Mouse (Mus musculus) CH12.LX (cell line): ENCODE results near the gene Ghr. TPM values are rescaled to one million over a fixed set of nuclear protein-coding genes. Genes with fewer than 3 reads are reported as not detected.

Experiments used
- DNase-seq: peaks from one replicate; pipeline ENCODE4 v3.0.0-alpha.2; 2013; ENCODE audit errors: extremely low read depth
- H3K27ac ChIP-seq: 2 replicates; pipeline ENCODE4 v1.5.1; 2012; ENCODE audit warnings: low read depth, mild to moderate bottlenecking, control low read depth, moderate library complexity; ENCODE audit not compliant: insufficient read depth
- H3K27me3 ChIP-seq: replicated peaks from 2 replicates; pipeline ENCODE3; 2012; ENCODE audit warnings: inconsistent platforms
- H3K36me3 ChIP-seq, 2 experiments: replicated peaks in 1 of 2; 2 replicates each; pipeline versions ENCODE3 to v1.6.1; 2012; ENCODE audit warnings: inconsistent platforms in 1 of 2, low read length in 1 of 2, mild to moderate bottlenecking in 1 of 2, mixed read lengths in 1 of 2, moderate library complexity in 1 of 2; ENCODE audit not compliant: control insufficient read depth in 1 of 2, insufficient read depth in 1 of 2
- H3K4me1 ChIP-seq, 2 experiments: 2 replicates each; pipeline ENCODE4 v1.6.1; 2012; ENCODE audit warnings: inconsistent platforms in 1 of 2, moderate library complexity in 1 of 2; ENCODE audit not compliant: insufficient read depth in 2 of 2, control insufficient read depth in 1 of 2
- H3K4me2 ChIP-seq: 2 replicates; pipeline ENCODE4 v1.6.1; 2012; ENCODE audit warnings: low read depth, mild to moderate bottlenecking, control low read depth; ENCODE audit not compliant: poor library complexity, insufficient read depth, severe bottlenecking
- H3K4me3 ChIP-seq, 3 experiments: fragments of 150-350 bp in 1 of 3; sonication (generic) in 1 of 3; replicated peaks in 1 of 3; 2 replicates each; pipeline versions ENCODE3 to v1.5.1; 2011 to 2012; ENCODE audit warnings: low read depth in 2 of 3, low read length in 2 of 3, mild to moderate bottlenecking in 2 of 3, moderate library complexity in 2 of 3, control low read depth in 1 of 3, improper control_type of control experiment in 1 of 3, inconsistent platforms in 1 of 3, mixed read lengths in 1 of 3; ENCODE audit not compliant: poor library complexity in 1 of 3
- H3K79me2 ChIP-seq: replicated peaks from 2 replicates; pipeline ENCODE4 v1.6.1; 2012; ENCODE audit warnings: mild to moderate bottlenecking, moderate library complexity; ENCODE audit not compliant: control insufficient read depth, poor library complexity, insufficient read depth, severe bottlenecking; ENCODE audit errors: extremely low read depth
- H3K9ac ChIP-seq: 2 replicates; pipeline ENCODE4 v1.6.1; 2012; ENCODE audit warnings: low read depth, mild to moderate bottlenecking, control low read depth, moderate library complexity; ENCODE audit not compliant: insufficient read depth
- H3K9me3 ChIP-seq: replicated peaks from 2 replicates; pipeline ENCODE3; 2012; ENCODE audit warnings: low read length, inconsistent platforms, mixed read lengths
- BHLHE40 ChIP-seq: IDR thresholded peaks from 2 replicates; pipeline ENCODE4 v1.6.1; 2011; ENCODE audit warnings: mild to moderate bottlenecking, low read depth, low read length, improper control_type of control experiment
- CHD1 ChIP-seq: IDR thresholded peaks from 2 replicates; pipeline ENCODE4 v1.6.1; 2012; ENCODE audit warnings: low read depth, low read length, improper control_type of control experiment, inconsistent platforms
- CHD2 ChIP-seq: IDR thresholded peaks from 2 replicates; pipeline ENCODE4 v1.6.1; 2011; ENCODE audit warnings: low read length, improper control_type of control experiment
- E2F4 ChIP-seq: IDR thresholded peaks from 2 replicates; pipeline ENCODE4 v1.6.1; 2011; ENCODE audit warnings: low read depth, low read length, improper control_type of control experiment; ENCODE audit not compliant: insufficient replicate concordance
- ELF1 ChIP-seq: IDR thresholded peaks from 2 replicates; pipeline ENCODE4 v1.6.1; 2014; ENCODE audit warnings: low read depth, mild to moderate bottlenecking, inconsistent platforms, low read length, improper control_type of control experiment
- EP300 ChIP-seq: IDR thresholded peaks from 2 replicates; pipeline ENCODE4 v1.6.1; 2011; ENCODE audit warnings: low read length, improper control_type of control experiment
- IRF4 ChIP-seq: IDR thresholded peaks from 2 replicates; pipeline ENCODE4 v1.6.1; 2014; ENCODE audit warnings: low read depth, mild to moderate bottlenecking, inconsistent platforms, low read length, improper control_type of control experiment
- KAT2A ChIP-seq: IDR thresholded peaks from 2 replicates; pipeline ENCODE4 v1.6.1; 2012; ENCODE audit warnings: low read length, improper control_type of control experiment, inconsistent platforms; ENCODE audit not compliant: insufficient replicate concordance
- MAFK ChIP-seq: IDR thresholded peaks from 2 replicates; pipeline ENCODE4 v1.6.1; 2011; ENCODE audit warnings: low read length, improper control_type of control experiment; ENCODE audit not compliant: insufficient replicate concordance
- MEF2A ChIP-seq: IDR thresholded peaks from 2 replicates; pipeline ENCODE4 v1.6.1; 2014; ENCODE audit warnings: low read depth, mild to moderate bottlenecking, inconsistent platforms, low read length, improper control_type of control experiment, borderline replicate concordance
- MXI1 ChIP-seq: IDR thresholded peaks from 2 replicates; pipeline ENCODE4 v1.6.1; 2011; ENCODE audit warnings: mild to moderate bottlenecking, low read depth, low read length, improper control_type of control experiment
- MYC ChIP-seq: IDR thresholded peaks from 2 replicates; pipeline ENCODE4 v1.6.1; 2011; ENCODE audit warnings: low read depth, mild to moderate bottlenecking, improper control_type of control experiment, low read length
- NELFE ChIP-seq: IDR thresholded peaks from 2 replicates; pipeline ENCODE4 v1.6.1; 2011; ENCODE audit warnings: low read depth, low read length, improper control_type of control experiment
- PAX5 ChIP-seq: IDR thresholded peaks from 2 replicates; pipeline ENCODE4 v1.6.1; 2012; ENCODE audit warnings: low read length, inconsistent platforms, mixed read lengths
- POLR2AphosphoS2 ChIP-seq: IDR thresholded peaks from 2 replicates; pipeline ENCODE4 v1.6.1; 2011; ENCODE audit warnings: low read depth, low read length, improper control_type of control experiment
- SIN3A ChIP-seq: IDR thresholded peaks from 2 replicates; pipeline ENCODE4 v1.6.1; 2012; ENCODE audit warnings: low read length, improper control_type of control experiment, inconsistent platforms
- SMC3 ChIP-seq: IDR thresholded peaks from 2 replicates; pipeline ENCODE4 v1.6.1; 2011; ENCODE audit warnings: low read depth, low read length, improper control_type of control experiment
- USF2 ChIP-seq: conservative IDR thresholded peaks from 2 replicates; pipeline ENCODE4 v1.6.1; 2011; ENCODE audit warnings: low read depth, low read length, improper control_type of control experiment
- ZC3H11A ChIP-seq: IDR thresholded peaks from 2 replicates; pipeline ENCODE4 v1.6.1; 2012; ENCODE audit warnings: low read depth, mild to moderate bottlenecking, inconsistent platforms, low read length, improper control_type of control experiment
- ZMIZ1 ChIP-seq: IDR thresholded peaks from 2 replicates; pipeline ENCODE4 v1.6.1; 2012; ENCODE audit warnings: low read depth, mild to moderate bottlenecking, inconsistent platforms, low read length, improper control_type of control experiment
- ZNF384 ChIP-seq: IDR thresholded peaks from 2 replicates; pipeline ENCODE4 v1.6.1; 2012; ENCODE audit warnings: low read depth, low read length, improper control_type of control experiment, inconsistent platforms
- dilution Hi-C: fragments of 300-500 bp; cut with MboI; formaldehyde crosslinking; loops from 2 replicates; pipeline ENCODE4 v1.14.3; 2020; ENCODE audit warnings: low sequenced_read_pairs; ENCODE audit not compliant: extremely low pct_unique_long_range_greater_than_20kb, extremely low pct_ligation_motif_present
- in situ Hi-C: fragments of 300-500 bp; cut with MboI; formaldehyde crosslinking; loops from 3 replicates; pipeline ENCODE4 v1.14.3; 2019; ENCODE audit warnings: low sequenced_read_pairs, low pct_ligation_motif_present, low pct_unique_long_range_greater_than_20kb, mixed read lengths
- polyA plus RNA-seq: library from polyadenylated mRNA; unstranded; fragments of >175 nt; gene quantifications from 2 replicates; pipeline ENCODE4 v1.2.1, GENCODE M21; 2012; ENCODE audit warnings: low read depth; ENCODE audit not compliant: insufficient read length
- total RNA-seq, 2 experiments: library from RNA; depleted of rRNA; stranded (reverse); fragments of 300-350 nt in 1 of 2; fragments of >200 nt in 1 of 2; gene quantifications; 2 replicates each; pipeline ENCODE4 v1.2.3; 2012 to 2014

The Ghr gene
- total and polyA plus RNA-seq, 3 experiments = 0.42 to 1.7 (median 0.89) TPM

GRCm38 (mm10) chr15:3437381-3437780 is 145.9 kb downstream of the Ghr start:
- no peaks in the 10 kb centered on the region for H3K36me3 ChIP-seq
- H3K4me3 ChIP-seq = no peak overlapping the region
- H3K4me2 ChIP-seq = no peak overlapping the region
- DNase-seq = no peak
- no peaks in the 10 kb centered on the region for H3K79me2 ChIP-seq
- no peak for TF ChIP-seq ZMIZ1
- no peaks in the 10 kb centered on the region for H3K9me3 ChIP-seq
- H3K9ac ChIP-seq = no peak overlapping the region
- H3K27ac ChIP-seq = no peak overlapping the region
- in situ Hi-C loops (no loop called here), dilution Hi-C loops (no loop called here)
- H3K4me1 ChIP-seq = no peaks in the 10 kb centered on the region
- H3K27me3 ChIP-seq = no peaks in the 10 kb centered on the region

- no peaks in the 10 kb centered on the region for H3K4me1 ChIP-seq
- no peak for TF ChIP-seq NELFE
- no peak for TF ChIP-seq MAFK
- TF ChIP-seq ELF1 = no peak
- TF ChIP-seq IRF4 = no peak
- TF ChIP-seq, all 38 proteins: peak for 0
- Histone ChIP-seq H3K27ac (no peak overlapping the region), H3K4me3 (no peak overlapping the region), H3K9me3 (no peaks in the 10 kb centered on the region), H3K4me2 (no peak overlapping the region), H3K27me3 (no peaks in the 10 kb centered on the region), H3K36me3 (no peaks in the 10 kb centered on the region), H3K9ac (no peak overlapping the region), H3K79me2 (no peaks in the 10 kb centered on the region)
- dilution Hi-C loops = no loop called here
- no peak for DNase-seq
- in situ Hi-C loops = no loop called here
These were observed 147.7 kb downstream of the Ghr start for GRCm38 (mm10) chr15:3435637-3436036.

- Histone ChIP-seq H3K79me2 (no peaks in the 10 kb centered on the region), H3K9me3 (no peaks in the 10 kb centered on the region), H3K27me3 (no peaks in the 10 kb centered on the region), H3K27ac (no peak overlapping the region), H3K9ac (no peak overlapping the region), H3K4me1 (no peaks in the 10 kb centered on the region), H3K4me2 (no peak overlapping the region), H3K4me3 (no peak overlapping the region), H3K36me3 (no peaks in the 10 kb centered on the region)
- in situ Hi-C loops = no loop called here
- no peak for DNase-seq
- dilution Hi-C loops = no loop called here
- TF ChIP-seq E2F4 (no peak), BHLHE40 (no peak), KAT2A (no peak), MYC (no peak), EP300 (no peak), CHD1 (no peak), MEF2A (no peak), SIN3A (no peak), ZNF384 (no peak), POLR2AphosphoS2 (no peak), USF2 (no peak), SMC3 (no peak), CHD2 (no peak), ELF1 (no peak), ZC3H11A (no peak), MXI1 (no peak), PAX5 (no peak)
These were observed 148.8 kb downstream of the Ghr start for GRCm38 (mm10) chr15:3434461-3434860.
